Mouse (Mus musculus) bone marrow, adult 2 months (tissue): Measurements from ENCODE around the gene Sstr2.
"Not testable (repeated sequence)": the region's sequence is repeated elsewhere in the genome, so short reads cannot be mapped to it uniquely, and the experiment has no call there.

Source experiments
- CTCF ChIP-seq: fragments of 200-500 bp; IDR thresholded peaks from 2 replicates; pipeline ENCODE4 v1.5.1; 2011; ENCODE audit warnings: low read length, control low read depth; ENCODE audit not compliant: control insufficient read depth, insufficient read depth
- POLR2A ChIP-seq: fragments of 200-500 bp; IDR thresholded peaks from 2 replicates; pipeline ENCODE4 v1.6.1; 2011; ENCODE audit warnings: low read depth, mild to moderate bottlenecking, control low read depth, low read length, borderline replicate concordance; ENCODE audit not compliant: control insufficient read depth

DNA sequence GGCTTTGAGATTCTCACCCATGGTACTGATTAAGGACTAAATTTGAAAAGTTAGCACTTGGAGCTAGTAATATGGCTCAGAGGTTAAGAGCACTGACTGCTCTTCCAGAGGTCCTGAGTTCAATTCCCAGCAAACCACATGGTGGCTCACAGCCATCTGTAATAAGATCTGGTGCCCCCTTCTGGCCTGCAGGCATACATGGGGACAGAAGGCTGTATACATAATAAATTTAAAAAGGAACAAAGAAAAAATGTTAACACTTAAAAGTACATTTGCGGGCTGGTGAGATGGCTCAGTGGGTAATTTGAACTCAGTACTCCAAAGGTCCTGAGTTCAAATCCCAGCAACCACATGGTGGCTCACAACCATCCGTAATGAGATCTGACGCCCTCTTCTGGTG is 41.1 kb downstream of the Sstr2 start:
- TF ChIP-seq CTCF, POLR2A: not testable (repeated sequence)
